Mouse (Mus musculus) cerebellum, postnatal 25 days (tissue): ENCODE measurements around the gene Mmp20.

Experiments
- DNase-seq, 2 experiments: peaks; one replicate each; pipeline ENCODE4 v3.0.0; 2021; ENCODE audit warnings: mixed read lengths in 2 of 2

Gene Mmp20

GRCm38 (mm10) chr9:7691790-7692189 lies 63.8 kb downstream of the Mmp20 start, which contains the start of gene Mmp7:
TSS of gene Mmp7 (plus strand) at chr9:7692090.
- DNase-seq, result no peak

GRCm38 (mm10) chr9:7693961-7694360 lies 65.9 kb downstream of the Mmp20 start:
- no peak for DNase-seq

- no peak for DNase-seq
These were observed 67.6 kb downstream of the Mmp20 start for GRCm38 (mm10) chr9:7695646-7696045.

GRCm38 (mm10) chr9:7708698-7709097 lies 80.7 kb downstream of the Mmp20 start:
- no peak for DNase-seq

GRCm38 (mm10) chr9:7711196-7711595 lies 83.2 kb downstream of the Mmp20 start:
- no peak for DNase-seq

- DNase-seq, result peak; percentile 19 to 45
These were observed 86.3 kb downstream of the Mmp20 start for GRCm38 (mm10) chr9:7714062-7714907.

GRCm38 (mm10) chr9:7714908-7715175 lies 86.8 kb downstream of the Mmp20 start:
- no peak for DNase-seq

GRCm38 (mm10) chr9:7721543-7721942 lies 93.5 kb downstream of the Mmp20 start:
- DNase-seq, result no peak
